Mouse (Mus musculus) retina, adult 2 months (tissue): ENCODE measurements around the gene Apoa1.
A peak's percentile ranks its signal among the peaks of the same experiment; 100 is the strongest.

Experiments
- DNase-seq: peaks from one replicate; pipeline ENCODE4 v3.0.0-alpha.2; 2012; ENCODE audit warnings: low read depth, low spot score

Gene Apoa1

DNA sequence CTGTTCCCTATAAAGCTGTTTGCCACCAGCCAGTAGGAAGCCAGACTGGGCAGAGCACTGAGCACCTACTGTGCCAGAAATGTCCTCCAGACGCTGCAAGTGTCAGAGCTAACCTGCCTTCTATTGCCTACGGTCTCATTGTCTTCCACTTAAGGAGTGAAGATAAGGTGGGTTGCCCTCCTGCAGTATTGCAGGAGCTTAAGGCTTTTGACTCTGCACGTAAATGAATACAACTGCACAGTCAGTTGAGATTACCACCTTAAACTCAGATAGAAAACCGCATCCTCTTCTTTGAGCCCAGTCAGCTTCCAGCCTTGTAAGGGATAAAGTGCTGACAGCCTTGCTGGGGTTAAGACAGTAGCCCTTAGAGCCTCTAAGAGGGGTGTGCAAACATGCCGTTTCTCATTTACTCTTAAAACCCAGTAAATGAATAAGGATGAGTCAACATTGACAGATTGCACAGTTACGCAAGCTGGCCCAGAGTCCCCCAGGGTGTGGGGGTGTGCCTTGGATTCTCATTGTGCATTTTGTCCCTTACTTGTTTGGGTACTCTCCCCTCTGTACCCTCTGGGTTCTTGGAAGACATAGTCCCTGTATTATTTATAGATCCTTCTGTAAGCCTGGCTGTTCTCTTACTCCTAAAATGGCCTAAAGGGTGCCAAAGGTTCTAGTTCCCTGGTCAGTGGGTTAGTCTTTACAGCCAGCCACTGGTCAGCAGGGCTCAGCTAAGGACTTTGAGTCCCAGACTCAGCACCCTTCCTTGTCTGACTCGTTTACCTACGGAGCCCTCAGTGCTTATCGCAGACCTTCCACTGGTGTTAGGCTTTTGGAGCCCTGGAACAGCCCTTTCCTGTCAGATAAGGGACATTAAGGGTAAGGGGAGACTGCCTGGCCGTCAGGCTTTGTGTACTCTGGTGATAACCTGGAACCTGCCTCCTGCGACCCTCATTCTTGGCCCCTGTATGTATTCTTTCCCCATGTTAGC, 12.8 kb upstream of the Apoa1 start:
- DNase-seq, result no peak

DNA sequence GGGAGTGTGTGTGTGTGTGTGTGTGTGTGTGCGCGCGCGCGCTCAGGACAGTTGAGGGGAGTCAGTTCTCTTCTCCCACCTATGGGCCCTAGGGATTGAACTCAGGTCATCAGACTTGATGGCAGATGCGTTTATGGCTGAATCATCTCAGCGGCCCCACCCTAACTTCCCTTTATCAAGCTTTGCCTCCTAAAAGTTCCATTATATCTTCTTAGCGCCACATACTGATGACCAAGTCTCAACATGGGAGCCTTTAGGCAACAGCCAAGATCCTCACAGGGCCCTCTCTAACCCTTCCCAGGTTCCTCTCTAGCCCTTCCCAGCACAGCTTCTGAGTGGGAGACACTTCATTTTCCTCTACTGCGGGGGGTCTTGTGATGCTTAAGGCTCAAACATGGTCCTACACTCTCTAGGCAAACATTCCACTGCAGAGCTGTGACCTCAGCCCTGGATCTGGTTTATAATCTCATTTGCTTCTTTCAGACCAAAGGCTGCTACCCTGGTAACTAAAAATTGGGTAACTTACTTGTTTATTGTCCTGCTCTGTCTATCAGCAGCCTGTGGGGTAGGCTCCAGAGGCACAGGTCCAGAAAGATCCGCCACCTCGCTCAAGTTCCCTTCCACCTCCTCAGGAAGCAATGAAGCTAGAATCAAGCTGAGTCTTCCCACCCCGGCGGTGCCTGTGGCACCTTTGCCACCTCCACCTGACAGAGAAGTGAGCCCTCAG, 11.5 kb upstream of the Apoa1 start:
- DNase-seq, result no peak

DNA sequence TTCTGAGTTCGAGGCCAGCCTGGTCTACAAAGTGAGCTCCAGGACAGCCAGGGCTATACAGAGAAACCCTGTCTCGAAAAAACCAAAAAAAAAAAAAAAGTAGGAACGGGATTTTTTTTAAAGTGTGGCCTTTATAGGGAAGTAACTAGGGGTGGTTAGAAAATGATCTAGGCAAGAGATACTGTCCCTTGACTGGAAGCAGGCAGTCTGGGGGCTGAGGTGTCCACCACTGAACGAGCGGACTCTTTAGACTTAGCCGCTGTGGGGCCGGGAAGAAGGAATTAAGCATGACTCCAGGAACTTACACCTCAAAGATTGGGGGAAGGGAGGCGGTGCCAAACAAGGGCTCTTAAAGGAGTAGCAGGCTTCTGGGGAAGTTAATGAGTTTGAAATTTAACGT, 10.2 kb upstream of the Apoa1 start:
- no peak for DNase-seq

DNA sequence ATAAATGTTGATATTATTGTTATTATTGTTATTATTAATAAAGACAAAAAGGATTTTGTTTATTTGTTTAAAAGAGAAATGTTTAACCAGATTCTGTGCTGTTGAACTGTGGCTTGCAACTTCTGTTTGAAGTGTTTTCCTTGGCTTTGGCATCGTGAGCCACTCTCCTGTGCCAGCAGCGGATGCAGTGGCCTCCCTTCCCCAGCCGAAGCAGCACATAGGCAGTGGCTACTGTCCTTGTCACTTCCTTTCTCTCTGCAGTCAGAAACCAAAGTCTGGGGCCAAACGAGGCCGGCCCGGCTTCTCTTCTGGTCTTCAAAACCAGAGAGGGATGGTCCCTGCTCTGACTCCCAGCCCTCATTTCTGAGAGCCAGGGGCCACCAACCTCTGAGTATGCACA, 5.3 kb upstream of the Apoa1 start:
- DNase-seq, result no peak

DNA sequence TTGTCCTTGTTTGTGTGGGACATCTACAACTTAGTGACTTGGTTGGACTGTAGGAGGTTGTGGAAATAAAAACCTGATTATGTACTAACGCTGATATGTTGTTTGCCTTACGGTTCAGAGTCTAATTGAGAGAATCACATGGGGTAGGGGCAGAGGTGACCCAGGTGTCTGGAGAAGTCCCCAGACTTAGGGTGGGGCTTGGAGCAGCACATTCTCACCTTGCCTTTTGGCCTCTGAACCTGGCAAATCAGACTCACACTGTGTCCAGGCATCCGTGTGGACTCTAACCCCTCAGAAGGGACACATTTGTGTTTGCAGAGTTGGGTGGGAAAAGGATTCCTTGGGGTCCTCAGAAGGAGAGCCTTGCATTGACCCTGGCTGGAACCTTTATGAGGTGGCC, 4.3 kb upstream of the Apoa1 start:
- DNase-seq, result no peak

DNA sequence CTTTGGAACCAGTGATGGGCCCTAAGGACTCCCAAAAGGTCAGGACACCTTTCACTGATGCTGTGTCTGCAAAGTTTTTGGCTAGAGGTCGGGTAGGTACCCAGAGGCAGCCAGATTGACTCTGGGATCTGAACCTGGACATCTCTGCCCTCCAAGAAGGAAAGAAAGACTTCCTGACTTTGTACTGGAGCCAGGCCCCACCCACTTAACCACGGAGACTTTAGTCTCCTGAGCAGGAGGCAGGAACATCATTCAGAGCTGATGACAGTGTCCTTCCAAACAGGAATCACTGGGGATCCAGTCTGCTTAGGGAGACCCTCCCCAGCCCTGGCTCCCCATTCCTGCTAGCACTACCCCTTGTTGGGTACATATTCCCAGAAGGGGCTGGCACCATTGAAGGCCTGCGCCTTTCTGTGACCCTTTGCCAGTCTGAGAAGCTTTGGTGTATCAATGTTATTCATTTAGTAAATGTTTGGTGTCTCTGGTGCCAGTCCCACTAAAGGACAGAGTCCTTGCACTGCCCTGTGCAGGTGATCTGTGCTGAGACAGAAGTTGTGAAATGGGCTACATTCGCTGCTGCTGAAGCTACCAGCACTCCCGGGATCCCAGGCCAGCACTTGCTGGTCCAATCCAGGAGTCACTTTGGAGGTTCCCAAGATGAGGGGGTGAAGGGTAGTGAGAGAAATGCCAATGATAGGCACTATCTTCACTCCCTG, 3.3 kb upstream of the Apoa1 start:
- DNase-seq, result no peak

DNA sequence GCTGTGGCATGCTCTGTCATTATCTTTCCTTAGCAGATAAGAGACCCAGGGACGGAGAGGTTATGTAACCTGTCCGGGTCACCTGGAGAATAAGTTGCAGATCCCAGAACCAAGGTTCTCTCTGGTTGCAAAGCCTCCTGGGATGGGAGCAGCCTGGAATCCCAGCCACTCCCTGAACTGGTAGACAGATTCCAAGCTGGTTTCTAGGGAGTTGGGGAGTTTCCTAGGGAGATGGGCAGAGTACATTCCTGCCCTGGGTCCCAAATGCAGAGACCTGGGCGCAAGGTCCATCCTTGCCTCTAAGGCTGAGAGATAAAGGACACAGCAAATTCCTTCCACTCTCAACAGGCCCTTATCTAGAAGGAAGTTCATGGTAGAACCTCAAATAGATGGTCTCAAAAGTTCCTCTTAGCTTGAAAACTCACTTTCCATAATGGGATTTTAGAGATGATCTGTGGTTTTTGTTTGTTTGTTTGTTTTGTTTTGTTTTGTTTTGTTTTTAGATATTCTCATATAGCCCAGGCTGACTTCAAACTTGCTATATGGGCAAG, 1.2 kb upstream of the Apoa1 start:
- DNase-seq, result no peak

DNA sequence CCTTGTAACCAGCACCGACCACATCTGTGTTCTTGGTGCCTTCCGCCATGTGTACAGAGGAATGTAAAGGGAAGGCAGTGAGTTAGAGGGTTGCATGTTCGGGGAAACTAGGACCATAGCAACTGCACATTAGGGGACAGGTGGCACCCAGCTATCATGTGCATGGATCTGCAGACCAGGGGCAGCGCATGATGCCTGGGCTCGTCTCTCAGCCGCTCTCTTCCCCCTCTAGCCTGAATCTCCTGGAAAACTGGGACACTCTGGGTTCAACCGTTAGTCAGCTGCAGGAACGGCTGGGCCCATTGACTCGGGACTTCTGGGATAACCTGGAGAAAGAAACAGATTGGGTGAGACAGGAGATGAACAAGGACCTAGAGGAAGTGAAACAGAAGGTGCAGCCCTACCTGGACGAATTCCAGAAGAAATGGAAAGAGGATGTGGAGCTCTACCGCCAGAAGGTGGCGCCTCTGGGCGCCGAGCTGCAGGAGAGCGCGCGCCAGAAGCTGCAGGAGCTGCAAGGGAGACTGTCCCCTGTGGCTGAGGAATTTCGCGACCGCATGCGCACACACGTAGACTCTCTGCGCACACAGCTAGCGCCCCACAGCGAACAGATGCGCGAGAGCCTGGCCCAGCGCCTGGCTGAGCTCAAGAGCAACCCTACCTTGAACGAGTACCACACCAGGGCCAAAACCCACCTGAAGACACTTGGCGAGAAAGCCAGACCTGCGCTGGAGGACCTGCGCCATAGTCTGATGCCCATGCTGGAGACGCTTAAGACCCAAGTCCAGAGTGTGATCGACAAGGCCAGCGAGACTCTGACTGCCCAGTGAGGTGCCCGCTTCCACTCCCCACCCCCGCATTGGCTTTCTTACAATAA, 1.4 kb downstream of the Apoa1 start:
- peak; percentile 57 for DNase-seq

DNA sequence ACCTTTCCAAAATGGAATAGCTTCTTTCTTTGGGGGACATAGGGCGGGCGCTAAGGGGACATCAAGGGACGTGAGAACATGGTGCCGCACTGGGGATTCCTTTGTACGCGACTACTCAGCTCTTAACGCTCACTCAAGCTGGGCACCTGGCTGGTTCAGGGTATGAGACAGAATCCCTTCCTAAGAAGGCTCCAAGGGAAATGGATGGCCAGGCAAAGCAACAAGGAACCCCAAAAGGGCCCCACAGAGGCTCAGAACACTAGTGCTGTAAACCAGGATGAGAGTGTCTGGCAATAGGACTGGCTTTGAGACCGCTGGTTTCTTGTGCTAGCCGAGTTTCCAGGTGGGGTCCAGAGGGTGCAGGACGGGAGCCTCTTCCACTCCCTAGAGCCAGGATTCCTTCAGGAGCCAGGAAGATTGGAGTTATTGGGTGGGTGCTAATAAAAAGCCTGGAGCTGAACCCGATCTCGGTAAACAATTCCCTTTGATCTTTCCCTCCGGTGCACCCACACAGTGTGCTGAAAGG, 2.1 kb downstream of the Apoa1 start:
- DNase-seq, result no peak

DNA sequence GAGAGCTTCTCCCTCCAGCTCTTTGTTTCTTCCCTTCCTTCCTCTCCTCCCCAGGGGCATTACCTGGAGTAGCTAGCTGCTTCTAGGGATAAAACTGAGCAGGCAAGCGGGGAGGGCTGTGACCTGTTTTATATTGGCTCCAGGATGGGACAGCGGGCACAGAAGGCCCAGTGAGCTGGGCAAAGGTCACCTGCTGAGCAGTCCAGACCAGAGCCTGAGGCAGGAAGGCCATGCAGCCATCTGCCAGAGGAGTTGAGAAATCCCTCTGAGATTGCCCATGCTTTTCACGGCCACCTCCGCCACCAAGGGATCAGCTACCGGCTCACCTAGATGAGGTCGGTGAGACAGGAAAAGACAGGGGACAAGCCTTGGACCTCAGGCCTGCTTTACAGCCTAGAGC, 6.8 kb downstream of the Apoa1 start:
- no peak for DNase-seq

DNA sequence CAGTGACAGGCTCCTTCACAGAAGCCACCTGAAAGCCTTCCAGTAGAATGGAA, 7.0 kb downstream of the Apoa1 start, which contains the start of gene Apoc3:
Gene Apoc3 (minus strand): TSS at position 41 of the 53 bp plus-strand sequence.
- DNase-seq, result no peak

DNA sequence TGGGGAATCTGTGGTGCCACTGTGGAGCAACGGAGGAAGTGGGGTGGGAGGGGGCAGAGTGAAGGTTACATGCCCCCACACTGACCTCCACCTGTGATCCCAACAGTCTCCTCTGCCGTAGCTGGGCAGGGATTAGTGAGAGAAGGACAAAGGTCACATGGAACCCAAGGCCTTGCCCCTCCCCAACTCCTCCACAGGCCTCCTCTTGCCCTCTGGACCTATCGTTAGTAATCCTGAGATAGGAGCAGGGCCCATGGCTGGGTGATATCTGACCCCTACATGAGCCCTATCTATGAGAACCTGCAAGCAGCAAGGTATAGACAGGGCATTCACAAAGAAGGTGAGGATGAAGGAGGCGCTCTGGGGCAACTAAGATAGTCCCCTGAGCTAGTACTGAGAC, 7.3 kb downstream of the Apoa1 start:
- DNase-seq, result no peak

DNA sequence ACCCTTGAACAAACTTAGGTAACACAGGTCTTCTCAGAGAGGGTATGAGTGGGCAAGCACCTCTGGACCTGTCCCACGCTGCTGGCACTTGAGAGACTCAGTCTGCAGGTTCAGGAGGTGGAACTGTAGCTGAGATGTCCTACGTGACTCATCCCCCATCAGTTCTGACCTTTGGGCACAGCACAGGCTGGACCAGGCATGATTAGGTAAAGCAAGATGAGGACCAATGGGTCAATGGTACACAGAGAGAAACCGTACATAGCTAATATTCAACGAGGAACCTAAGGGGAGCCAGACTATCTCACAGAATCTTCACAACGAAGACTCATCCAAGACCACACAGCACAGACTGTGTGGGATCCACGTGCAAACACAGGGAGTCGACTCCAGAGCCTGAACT, 10.5 kb downstream of the Apoa1 start:
- no peak for DNase-seq

DNA sequence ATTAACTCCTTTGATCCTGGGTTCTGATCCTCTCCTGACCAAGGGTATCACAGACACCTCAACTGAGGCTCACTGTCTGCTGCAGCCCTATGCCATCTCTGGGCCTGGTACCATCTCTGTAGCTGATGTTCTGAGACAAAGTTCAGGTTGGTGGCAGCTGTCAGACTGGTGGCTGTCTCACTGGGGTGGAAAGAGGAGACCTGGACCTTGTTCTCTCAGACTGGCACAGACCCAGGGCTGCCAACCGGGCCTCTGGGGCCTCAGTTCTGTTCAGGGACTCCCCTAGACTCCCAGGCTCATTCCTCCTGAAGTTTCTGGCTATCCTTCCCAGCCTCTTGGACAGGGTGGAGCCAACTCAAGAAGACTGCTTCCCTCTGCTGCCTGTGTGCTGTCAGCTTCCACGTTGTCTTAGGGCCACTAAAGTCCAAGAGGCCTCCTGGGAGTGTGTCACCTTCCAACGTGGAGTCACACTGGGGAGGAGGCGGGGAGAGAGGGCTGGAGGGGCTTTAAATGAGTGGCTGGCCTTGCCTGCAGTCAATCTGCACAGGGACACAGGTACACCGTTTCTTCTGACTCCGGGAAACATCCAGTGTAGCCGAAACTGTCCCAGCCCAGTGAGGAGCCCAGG, 12.3 kb downstream of the Apoa1 start, which contains the start of gene Apoa4:
Gene Apoa4 (plus strand): TSS at position 171 of the 628 bp plus-strand sequence.
- no peak for DNase-seq

DNA sequence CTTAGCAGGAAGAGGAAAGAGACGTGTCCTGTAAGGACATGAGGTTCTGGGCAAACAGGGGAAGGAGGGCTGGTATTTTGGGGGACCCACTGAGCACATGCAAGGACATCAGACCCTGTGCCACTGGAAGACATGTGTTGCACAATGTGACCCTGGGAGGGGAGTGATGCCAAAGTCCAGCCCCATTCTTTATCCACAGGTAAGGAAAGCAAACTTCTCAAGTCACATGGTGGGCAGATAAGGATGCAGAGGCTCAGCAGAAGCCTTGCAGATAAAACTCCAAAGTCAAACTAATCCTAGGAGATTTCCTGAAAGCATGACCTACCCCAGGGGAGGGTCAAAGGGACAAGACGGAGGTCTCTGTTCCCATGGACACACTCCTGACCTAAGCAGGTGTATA, 13.4 kb downstream of the Apoa1 start:
- no peak for DNase-seq

DNA sequence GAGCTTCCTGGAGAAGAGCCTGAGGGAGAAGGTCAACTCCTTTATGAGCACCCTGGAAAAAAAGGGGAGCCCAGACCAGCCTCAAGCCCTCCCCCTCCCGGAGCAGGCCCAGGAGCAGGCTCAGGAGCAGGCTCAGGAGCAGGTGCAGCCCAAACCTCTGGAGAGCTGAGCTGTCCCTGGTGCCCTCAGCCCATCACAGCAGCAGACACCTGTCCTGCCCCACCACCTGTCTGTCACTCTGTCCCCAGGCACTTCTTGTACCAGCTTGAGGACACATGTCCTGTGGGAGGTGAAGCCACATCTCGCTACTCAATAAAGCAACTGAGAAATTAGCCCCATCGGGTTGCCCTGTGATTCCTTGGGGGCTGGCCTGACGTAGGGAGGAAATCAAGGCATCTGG, 14.7 kb downstream of the Apoa1 start:
- DNase-seq, result no peak

DNA sequence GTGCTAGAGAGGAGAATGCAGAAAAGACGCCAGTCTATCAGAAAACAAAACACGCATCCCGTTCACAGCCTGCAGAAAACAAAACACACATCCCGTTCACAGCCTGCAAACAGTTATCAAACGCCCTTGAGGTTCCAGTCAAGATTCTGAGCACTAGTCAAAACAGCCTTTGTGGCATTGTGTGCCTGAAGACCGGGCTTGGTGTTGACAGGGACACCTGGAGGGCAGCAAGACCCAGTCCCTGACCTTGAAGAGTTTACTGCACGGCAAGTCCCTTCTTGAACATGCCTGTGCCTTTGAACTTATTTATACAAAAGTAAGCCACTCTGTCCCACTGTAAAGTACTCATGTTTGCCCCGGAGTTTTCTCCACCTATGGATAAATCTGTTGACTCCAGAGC, 15.2 kb downstream of the Apoa1 start:
- DNase-seq, result no peak

DNA sequence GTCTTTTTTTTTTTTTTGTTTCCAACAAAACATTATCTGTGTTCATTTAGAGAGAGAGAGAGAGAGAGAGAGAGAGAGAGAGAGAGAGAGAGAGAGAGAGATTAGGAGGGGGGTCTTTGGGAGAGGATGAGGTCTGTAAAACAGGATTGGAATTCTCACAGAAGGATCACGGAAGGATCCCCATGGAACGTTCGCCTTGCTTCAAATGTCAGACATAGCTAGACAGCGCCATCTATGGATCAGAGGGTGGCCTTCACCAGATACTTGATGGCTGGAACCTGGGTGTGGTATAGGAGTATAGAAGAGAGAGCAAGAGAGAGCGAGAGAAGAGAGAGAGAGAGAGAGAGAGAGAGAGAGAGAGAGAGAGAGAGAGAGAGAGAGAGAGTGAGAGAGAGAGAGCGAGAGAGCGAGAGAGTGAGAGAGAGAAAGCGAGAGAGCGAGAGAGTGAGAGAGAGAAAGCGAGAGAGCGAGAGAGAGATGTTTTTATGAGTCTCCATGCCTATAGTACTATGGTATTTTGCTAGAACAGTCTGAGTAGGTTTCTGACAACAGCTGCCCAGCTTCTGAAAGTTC, 18.5 kb downstream of the Apoa1 start:
- DNase-seq, result peak; percentile 65

DNA sequence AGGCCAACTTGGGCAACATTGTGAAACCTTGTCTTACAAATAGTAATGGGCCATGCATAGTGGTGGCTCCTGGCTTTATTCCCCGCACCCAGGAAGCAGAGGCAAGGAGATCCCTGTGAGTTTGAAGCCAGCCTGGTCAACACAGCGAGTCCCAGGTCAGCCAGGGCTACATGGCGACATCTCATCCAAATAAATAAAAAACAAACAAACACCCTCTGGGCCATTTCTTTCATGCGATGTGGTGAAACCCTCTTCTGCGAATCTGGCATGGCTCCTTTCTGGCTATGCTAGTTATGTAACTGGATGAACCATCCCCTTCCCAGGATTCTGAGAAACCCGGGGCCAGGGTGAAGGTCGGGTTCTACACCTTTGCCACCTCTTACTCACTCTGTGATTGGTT, 27.8 kb downstream of the Apoa1 start:
- no peak for DNase-seq

DNA sequence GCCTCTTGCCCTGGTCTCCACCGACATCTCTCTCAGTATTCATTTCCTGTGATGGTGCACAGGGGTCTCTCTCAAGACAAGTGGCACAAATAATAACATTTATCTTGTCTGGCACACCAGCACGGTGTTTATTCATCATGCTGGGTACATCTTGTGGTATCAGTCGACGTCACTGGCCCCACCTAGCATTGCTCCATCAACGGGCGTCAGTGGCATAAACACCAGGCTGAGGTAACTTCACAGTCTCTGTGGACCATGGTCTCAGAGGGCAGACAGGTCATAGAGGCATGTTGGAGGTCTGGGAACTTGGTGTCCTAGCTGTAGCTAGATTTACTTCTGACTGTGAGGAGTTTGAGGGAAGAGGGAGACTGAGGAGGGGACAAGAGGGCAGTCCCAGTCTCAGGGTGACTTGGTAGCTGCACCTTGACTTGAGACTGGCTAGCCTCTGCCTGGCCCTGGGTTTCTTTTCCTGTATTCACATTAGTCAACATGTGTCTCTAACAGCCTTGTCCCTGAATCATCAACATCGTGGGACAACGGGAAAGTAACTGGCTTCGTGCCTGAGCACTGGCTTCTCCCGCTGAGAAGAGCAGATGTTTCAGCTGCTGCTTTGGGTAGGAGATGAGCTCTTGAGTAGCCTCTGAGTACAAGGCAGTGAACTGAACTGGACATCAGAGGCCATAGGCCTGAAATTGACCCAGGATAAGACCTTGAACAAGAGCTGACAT, 28.4 kb downstream of the Apoa1 start:
- DNase-seq, result no peak
